Mouse (Mus musculus): Measurements from ENCODE around the gene Aanat. TPM values are rescaled to one million over a fixed set of nuclear protein-coding genes. Genes with fewer than 3 reads are reported as not detected.
A peak's percentile ranks its signal among the peaks of the same experiment; 100 is the strongest.
"Not testable (repeated sequence)": the region's sequence is repeated elsewhere in the genome, so short reads cannot be mapped to it uniquely, and the experiment has no call there.

Aanat gene
- polyA plus RNA-seq, 1 experiment from 2014 or later = not detected

DNA sequence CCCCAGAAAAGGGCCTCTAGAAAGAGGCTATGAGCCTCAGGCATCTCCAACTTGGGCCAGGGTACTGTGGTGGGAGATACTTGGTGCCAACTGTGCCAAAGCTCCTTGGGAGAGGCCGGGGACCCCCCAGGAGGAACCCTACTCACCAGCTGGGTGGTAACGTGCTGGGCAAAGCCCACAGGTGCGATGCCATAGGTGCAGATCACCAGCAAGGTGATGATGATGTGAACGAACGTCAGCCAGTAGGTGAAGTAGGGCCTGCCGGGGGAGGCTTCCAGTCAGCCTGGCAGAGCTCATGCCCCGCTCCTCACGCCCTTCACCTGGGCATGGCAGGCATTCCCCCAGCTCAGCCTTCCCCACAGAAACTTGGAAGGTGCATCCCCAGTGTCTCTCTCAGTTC lies 15.8 kb downstream of the Aanat start:
- WGBS = 90% methylated on average over 8 of the region's 8 CpGs
- ATAC-seq (ENCODE audit: low FRiP score, low TSS enrichment) = no peak
- no peaks in the 10 kb centered on the region for H3K27me3 ChIP-seq (ENCODE audit: insufficient read depth, low read length)
- no peaks in the 10 kb centered on the region for H3K4me1 ChIP-seq (ENCODE audit: insufficient read depth, low read length)
- H3K4me3 ChIP-seq (ENCODE audit: low read length) = no peak overlapping the region
- H3K9me3 ChIP-seq (ENCODE audit: low read length) = no peaks in the 10 kb centered on the region
- H3K9ac ChIP-seq (replicated peaks; ENCODE audit: low read length) = no peak overlapping the region
- H3K4me2 ChIP-seq (replicated peaks; ENCODE audit: low read depth, low read length) = no peak overlapping the region
- no peak overlapping the region for H3K27ac ChIP-seq (ENCODE audit: low read length)
- peaks cover 18% of the 10 kb centered on the region; the same call in 1 of the 2 replicates for H3K36me3 ChIP-seq (ENCODE audit: insufficient read depth, low read length)

DNA sequence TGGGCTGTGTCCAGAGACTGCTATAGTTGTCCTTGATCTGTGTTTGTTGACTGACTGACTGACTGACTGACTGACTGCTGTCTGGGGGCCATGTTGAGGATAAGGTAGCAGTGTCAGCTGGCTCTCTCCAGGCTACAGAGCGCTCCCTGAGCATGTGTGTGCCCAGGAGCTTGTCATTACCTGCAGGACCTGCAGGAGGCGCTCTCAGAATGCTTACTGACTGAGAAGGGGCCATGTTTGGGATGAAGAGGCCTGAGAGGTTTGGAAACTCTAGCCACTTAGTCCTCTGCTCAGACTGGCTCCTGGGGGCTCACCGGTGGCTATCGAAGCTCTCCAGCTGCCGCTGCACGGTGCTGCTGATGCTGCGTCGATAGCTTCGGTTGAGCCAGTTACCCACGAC lies 17.1 kb downstream of the Aanat start:
- H3K36me3 ChIP-seq (ENCODE audit: insufficient read depth, low read length) = peaks cover 18% of the 10 kb centered on the region; the same call in 1 of the 2 replicates
- no peaks in the 10 kb centered on the region for H3K9me3 ChIP-seq (ENCODE audit: low read length)
- H3K4me2 ChIP-seq (replicated peaks; ENCODE audit: low read depth, low read length) = no peak overlapping the region
- H3K27me3 ChIP-seq (ENCODE audit: insufficient read depth, low read length) = no peaks in the 10 kb centered on the region
- 92% methylated on average over 10 of the region's 10 CpGs for WGBS
- H3K4me3 ChIP-seq (ENCODE audit: low read length) = no peak overlapping the region
- H3K4me1 ChIP-seq (ENCODE audit: insufficient read depth, low read length) = no peaks in the 10 kb centered on the region
- H3K27ac ChIP-seq (ENCODE audit: low read length) = no peak overlapping the region
- no peak overlapping the region for H3K9ac ChIP-seq (replicated peaks; ENCODE audit: low read length)
- ATAC-seq (ENCODE audit: low FRiP score, low TSS enrichment) = no peak

DNA sequence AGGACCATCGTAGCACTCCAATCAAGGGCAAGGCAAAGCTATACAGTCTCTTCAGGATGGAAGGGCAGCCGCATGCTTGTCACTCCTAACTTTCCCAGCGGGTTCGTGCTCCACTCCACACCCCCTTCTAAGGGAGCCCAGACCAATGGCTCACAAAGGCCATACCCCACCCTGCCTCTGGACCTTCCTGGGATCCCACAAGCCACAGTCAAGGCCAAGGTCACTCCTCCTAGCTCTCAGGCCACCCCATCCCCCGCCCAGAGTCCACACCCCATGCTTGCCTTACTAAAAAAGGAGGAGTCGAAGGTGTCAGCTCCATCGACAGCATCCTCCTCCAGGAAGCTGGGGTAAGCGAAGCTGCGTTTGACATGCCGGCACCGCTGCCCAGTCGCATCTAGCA lies 17.9 kb downstream of the Aanat start:
- no peak overlapping the region for H3K4me3 ChIP-seq (ENCODE audit: low read length)
- H3K4me2 ChIP-seq (replicated peaks; ENCODE audit: low read depth, low read length) = no peak overlapping the region
- no peaks in the 10 kb centered on the region for H3K9me3 ChIP-seq (ENCODE audit: low read length)
- no peaks in the 10 kb centered on the region for H3K27me3 ChIP-seq (ENCODE audit: insufficient read depth, low read length)
- H3K27ac ChIP-seq (ENCODE audit: low read length) = no peak overlapping the region
- no peak overlapping the region for H3K9ac ChIP-seq (replicated peaks; ENCODE audit: low read length)
- WGBS = 86% methylated on average over 12 of the region's 12 CpGs
- ATAC-seq (ENCODE audit: low FRiP score, low TSS enrichment) = no peak
- H3K4me1 ChIP-seq (ENCODE audit: insufficient read depth, low read length) = peaks cover 2% of the 10 kb centered on the region; the same call in 1 of the 2 replicates
- H3K36me3 ChIP-seq (ENCODE audit: insufficient read depth, low read length) = peaks cover 18% of the 10 kb centered on the region; the same call in 1 of the 2 replicates

DNA sequence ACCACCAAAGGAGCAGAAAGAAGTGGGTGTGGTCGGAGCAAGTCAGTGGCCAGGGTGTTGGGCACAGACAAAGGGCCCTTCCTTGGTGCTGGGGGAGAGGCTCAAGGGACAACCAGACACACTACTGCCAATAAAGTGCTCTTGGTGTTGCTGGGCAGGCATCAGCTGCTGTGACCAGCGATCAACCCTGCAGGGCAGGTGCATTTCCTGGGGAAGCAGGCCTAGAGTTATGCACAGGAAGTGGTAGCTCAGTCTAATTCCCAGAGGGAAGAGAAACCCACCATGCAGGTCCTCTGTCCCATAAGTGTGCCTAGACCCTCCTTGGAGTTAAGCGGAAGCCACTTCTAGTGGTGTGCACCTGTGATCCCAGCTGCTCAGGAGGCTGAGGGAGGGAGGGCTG lies 21.5 kb downstream of the Aanat start:
- Histone ChIP-seq H3K4me3 (ENCODE audit: low read length) (no peak overlapping the region), H3K27ac (ENCODE audit: low read length) (no peak overlapping the region), H3K9me3 (ENCODE audit: low read length) (no peaks in the 10 kb centered on the region), H3K4me1 (ENCODE audit: insufficient read depth, low read length) (peaks cover 8% of the 10 kb centered on the region), H3K36me3 (ENCODE audit: insufficient read depth, low read length) (peaks cover 7% of the 10 kb centered on the region; the same call in 1 of the 2 replicates), H3K9ac (replicated peaks; ENCODE audit: low read length) (no peak overlapping the region), H3K4me2 (replicated peaks; ENCODE audit: low read depth, low read length) (no peak overlapping the region), H3K27me3 (ENCODE audit: insufficient read depth, low read length) (no peaks in the 10 kb centered on the region)
- WGBS = 90% methylated on average over 3 of the region's 3 CpGs
- ATAC-seq (ENCODE audit: low FRiP score, low TSS enrichment) = no peak

DNA sequence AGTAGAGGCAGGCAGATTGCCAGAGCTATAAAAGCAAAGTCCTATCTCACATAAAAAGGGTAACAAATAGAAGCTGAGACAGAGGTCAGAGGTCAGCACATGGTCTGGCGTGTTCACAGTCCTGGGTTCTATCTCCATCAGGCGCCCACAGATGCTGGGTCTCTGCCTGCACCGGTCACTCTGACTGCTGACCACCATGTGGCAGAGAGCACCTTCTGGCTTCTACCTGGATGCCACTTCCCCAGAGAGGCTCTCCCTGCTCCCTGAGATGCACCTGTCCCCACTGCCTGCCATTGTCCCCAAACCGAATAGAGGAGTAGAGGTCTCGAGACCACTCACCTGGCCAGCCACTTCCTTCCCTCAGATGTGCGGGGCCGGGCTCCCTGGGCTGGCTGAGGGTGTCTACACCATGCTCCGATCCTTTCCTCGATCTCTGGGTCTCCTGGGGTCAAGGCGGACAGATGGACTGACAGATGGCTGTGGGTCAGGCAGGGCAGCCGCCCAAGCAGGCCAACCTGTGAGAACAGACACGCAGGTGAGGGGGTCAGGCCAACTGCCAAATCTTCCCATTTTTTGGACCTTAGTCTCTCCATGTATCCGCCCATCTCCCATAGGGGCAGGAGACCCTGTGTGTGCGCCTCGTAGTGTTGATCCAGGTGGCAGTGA lies 23.9 kb downstream of the Aanat start:
- ATAC-seq (ENCODE audit: low FRiP score, low TSS enrichment) = no peak
- 81% methylated on average over 15 of the region's 15 CpGs for WGBS
- Histone ChIP-seq H3K27ac (ENCODE audit: low read length) (no peak overlapping the region), H3K27me3 (ENCODE audit: insufficient read depth, low read length) (no peaks in the 10 kb centered on the region), H3K4me1 (ENCODE audit: insufficient read depth, low read length) (peaks cover 8% of the 10 kb centered on the region), H3K4me2 (replicated peaks; ENCODE audit: low read depth, low read length) (no peak overlapping the region), H3K36me3 (ENCODE audit: insufficient read depth, low read length) (0 out of 2 replicates have a peak, but pooled peaks cover 1% of the 10 kb centered on the region), H3K4me3 (ENCODE audit: low read length) (no peak overlapping the region), H3K9me3 (ENCODE audit: low read length) (no peaks in the 10 kb centered on the region), H3K9ac (replicated peaks; ENCODE audit: low read length) (no peak overlapping the region)

DNA sequence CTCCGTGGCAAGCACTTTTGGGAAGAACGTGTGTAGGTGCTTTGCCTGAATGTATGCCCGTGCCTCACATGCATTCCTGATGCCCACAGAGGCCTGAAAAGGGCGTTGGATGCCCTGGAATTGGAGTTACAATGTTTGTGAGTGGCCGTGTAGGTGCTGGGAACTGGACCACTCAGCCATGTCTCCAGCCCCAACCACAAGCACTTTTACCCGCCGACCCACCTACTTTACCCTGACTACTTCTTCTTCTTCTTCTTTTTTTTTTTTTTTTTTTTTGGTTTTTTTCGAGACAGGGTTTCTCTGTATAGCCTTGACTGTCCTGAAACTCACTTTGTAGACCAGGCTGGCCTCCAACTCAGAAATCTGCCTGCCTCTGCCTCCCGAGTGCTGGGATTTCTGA lies 24.9 kb downstream of the Aanat start:
- H3K9ac ChIP-seq (replicated peaks; ENCODE audit: low read length); H3K27ac ChIP-seq (ENCODE audit: low read length); H3K4me2 ChIP-seq (replicated peaks; ENCODE audit: low read depth, low read length); H3K9me3 ChIP-seq (ENCODE audit: low read length); H3K27me3 ChIP-seq (ENCODE audit: insufficient read depth, low read length); H3K4me3 ChIP-seq (ENCODE audit: low read length); H3K36me3 ChIP-seq (ENCODE audit: insufficient read depth, low read length); ATAC-seq (ENCODE audit: low FRiP score, low TSS enrichment): not testable (repeated sequence)
- 80% methylated on average over 8 of the region's 9 CpGs for WGBS
- peaks cover 18% of the 10 kb centered on the region for H3K4me1 ChIP-seq (ENCODE audit: insufficient read depth, low read length)

DNA sequence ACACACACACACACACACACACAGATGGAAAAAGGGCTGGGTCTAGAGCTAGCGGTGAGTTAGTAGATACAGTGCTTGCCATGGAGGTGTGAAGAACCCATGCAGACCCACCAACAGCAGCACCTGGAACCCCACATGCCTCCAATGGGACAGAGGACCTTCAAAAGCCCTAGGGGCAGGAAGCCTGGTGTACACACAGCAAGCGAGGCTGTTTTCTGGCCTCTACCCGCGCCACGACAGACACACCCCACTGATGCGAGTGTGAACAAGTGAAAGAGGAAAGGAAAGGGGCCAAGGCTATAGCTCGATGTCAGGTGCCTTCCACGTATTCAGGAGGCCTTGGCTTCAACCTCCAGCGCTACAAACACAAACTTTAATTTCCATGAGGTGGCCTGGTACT lies 25.7 kb downstream of the Aanat start:
- no peak overlapping the region for H3K9ac ChIP-seq (replicated peaks; ENCODE audit: low read length)
- H3K4me3 ChIP-seq (ENCODE audit: low read length) = no peak overlapping the region
- H3K9me3 ChIP-seq (ENCODE audit: low read length) = no peaks in the 10 kb centered on the region
- H3K4me1 ChIP-seq (ENCODE audit: insufficient read depth, low read length) = peaks cover 24% of the 10 kb centered on the region
- no peaks in the 10 kb centered on the region for H3K27me3 ChIP-seq (ENCODE audit: insufficient read depth, low read length)
- H3K4me2 ChIP-seq (replicated peaks; ENCODE audit: low read depth, low read length) = no peak overlapping the region
- ATAC-seq (ENCODE audit: low FRiP score, low TSS enrichment) = no peak
- WGBS = 93% methylated on average over 9 of the region's 9 CpGs
- H3K27ac ChIP-seq (ENCODE audit: low read length) = no peak overlapping the region
- H3K36me3 ChIP-seq (ENCODE audit: insufficient read depth, low read length) = no peaks in the 10 kb centered on the region

DNA sequence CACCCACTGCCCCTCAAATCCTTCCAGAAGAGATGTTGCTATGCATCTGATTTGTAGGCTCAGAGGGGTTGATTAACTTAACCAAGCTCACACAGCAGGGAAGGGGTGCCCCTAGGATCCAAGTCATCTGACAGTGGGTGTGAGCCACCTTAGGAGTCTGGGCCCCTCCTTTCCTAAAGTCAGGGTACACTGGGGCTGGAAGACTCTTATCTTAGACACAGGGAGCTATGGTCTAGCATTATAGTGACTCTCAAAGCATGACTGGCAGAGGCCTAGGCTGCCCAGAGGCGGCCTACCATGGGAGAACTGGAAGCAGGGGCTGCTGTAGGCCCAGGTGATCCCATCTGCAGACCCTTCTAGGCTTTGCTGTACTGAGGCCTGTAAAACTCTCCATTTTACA lies 26.3 kb downstream of the Aanat start:
- no peaks in the 10 kb centered on the region for H3K36me3 ChIP-seq (ENCODE audit: insufficient read depth, low read length)
- H3K27me3 ChIP-seq (ENCODE audit: insufficient read depth, low read length) = no peaks in the 10 kb centered on the region
- H3K9ac ChIP-seq (replicated peaks; ENCODE audit: low read length) = no peak overlapping the region
- WGBS = 88% methylated on average over 1 of the region's 1 CpGs
- no peak overlapping the region for H3K4me3 ChIP-seq (ENCODE audit: low read length)
- H3K9me3 ChIP-seq (ENCODE audit: low read length) = no peaks in the 10 kb centered on the region
- H3K27ac ChIP-seq (ENCODE audit: low read length) = no peak overlapping the region
- ATAC-seq (ENCODE audit: low FRiP score, low TSS enrichment) = no peak
- H3K4me1 ChIP-seq (ENCODE audit: insufficient read depth, low read length) = peaks cover 26% of the 10 kb centered on the region
- H3K4me2 ChIP-seq (replicated peaks; ENCODE audit: low read depth, low read length) = no peak overlapping the region

DNA sequence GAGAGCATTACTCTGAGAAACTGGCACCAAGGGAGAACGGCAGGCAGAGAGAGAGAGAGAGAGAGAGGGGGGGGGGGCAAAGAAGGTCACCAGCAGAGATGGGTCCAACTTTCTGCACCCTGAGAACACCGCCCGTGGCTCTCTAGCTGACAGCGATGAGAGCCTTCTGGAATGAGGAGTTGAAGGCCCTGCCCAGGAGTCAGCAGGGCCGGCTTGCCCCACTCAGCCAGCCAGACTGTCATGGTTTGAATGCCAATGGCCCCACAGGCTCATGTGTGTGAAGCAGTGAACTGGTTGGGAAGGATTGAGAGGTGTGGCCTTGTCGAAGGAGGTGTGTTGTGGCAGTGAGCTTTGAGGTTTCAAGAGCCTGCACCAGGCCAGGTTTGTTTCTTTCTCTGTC lies 27.0 kb downstream of the Aanat start:
- Histone ChIP-seq H3K9ac (replicated peaks; ENCODE audit: low read length) (no peak overlapping the region), H3K27me3 (ENCODE audit: insufficient read depth, low read length) (no peaks in the 10 kb centered on the region), H3K4me2 (replicated peaks; ENCODE audit: low read depth, low read length) (no peak overlapping the region), H3K4me3 (ENCODE audit: low read length) (no peak overlapping the region), H3K4me1 (ENCODE audit: insufficient read depth, low read length) (peaks cover 27% of the 10 kb centered on the region), H3K27ac (ENCODE audit: low read length) (no peak overlapping the region), H3K9me3 (ENCODE audit: low read length) (no peaks in the 10 kb centered on the region), H3K36me3 (ENCODE audit: insufficient read depth, low read length) (no peaks in the 10 kb centered on the region)
- no peak for ATAC-seq (ENCODE audit: low FRiP score, low TSS enrichment)
- WGBS = 92% methylated on average over 6 of the region's 6 CpGs

DNA sequence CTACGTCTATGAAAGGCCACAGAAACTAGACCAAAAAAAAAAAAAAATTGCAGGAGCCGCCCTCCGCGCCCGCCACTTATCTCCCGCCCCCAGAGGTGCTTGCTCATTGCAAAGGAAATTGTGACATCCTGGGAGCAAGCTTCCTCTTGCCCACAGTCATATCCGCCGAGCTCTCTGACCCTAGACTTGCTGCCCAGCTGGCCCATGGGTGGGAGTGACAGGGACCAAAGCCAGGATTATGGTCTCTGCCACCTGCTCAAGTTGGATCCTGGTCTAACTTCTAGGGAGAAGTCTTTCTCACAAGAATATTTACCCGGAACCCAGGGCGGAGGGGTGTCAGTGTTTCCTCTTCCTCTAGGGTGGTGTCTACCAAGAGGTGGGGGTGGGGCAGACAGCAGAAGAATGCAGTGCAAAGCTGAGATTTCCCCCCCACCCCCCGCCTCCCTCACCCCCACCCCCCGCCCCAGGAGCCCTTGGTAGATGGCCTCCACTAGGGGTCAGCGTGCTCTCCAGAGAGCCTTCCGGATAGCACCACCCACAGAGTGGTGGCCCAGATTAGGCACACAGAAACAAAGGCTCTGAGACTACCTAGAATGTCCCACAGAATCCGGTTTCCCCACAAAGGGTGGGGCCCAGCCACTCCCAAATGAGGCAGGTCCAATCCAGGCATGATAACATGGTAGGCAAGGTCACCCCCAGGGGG lies 29.7 kb downstream of the Aanat start:
- 36% methylated on average over 15 of the region's 15 CpGs for WGBS
- peak; percentile 46 for ATAC-seq (ENCODE audit: low FRiP score, low TSS enrichment)

More for the DNA sequence above, 29.7 kb downstream of the Aanat start:
- Histone ChIP-seq H3K27me3 (ENCODE audit: insufficient read depth, low read length) (no peaks in the 10 kb centered on the region), H3K4me2 (replicated peaks; ENCODE audit: low read depth, low read length) (peak overlapping the region; percentile 23; the same call in 1 of the 2 replicates), H3K36me3 (ENCODE audit: insufficient read depth, low read length) (no peaks in the 10 kb centered on the region), H3K4me1 (ENCODE audit: insufficient read depth, low read length) (peaks cover 38% of the 10 kb centered on the region), H3K9me3 (ENCODE audit: low read length) (no peaks in the 10 kb centered on the region), H3K27ac (ENCODE audit: low read length) (peak overlapping the region; percentile 59), H3K9ac (replicated peaks; ENCODE audit: low read length) (no peak overlapping the region; the same call in 1 of the 2 replicates), H3K4me3 (ENCODE audit: low read length) (no peak overlapping the region)

All from kidney, embryonic 16.5 days (tissue).